Mouse (Mus musculus) myocyte (in vitro differentiated cells): ENCODE measurements around the gene Bcl9l.

Source experiments
- MYOD1 ChIP-seq, 3 experiments: IDR thresholded peaks; one replicate each; pipeline ENCODE4 v1.6.1; 2011; ENCODE audit warnings: control low read depth in 2 of 3, low read depth in 2 of 3, mild to moderate bottlenecking in 2 of 3, moderate library complexity in 1 of 3; ENCODE audit not compliant: insufficient read length in 2 of 3, control insufficient read depth in 1 of 3
- MYOG ChIP-seq, 3 experiments: IDR thresholded peaks; one replicate each; pipeline ENCODE4 v1.6.1; 2011; ENCODE audit warnings: control low read depth in 2 of 3, low read depth in 2 of 3, mild to moderate bottlenecking in 2 of 3; ENCODE audit not compliant: insufficient read length in 2 of 3, control insufficient read depth in 1 of 3, insufficient read depth in 1 of 3
- POLR2A ChIP-seq: IDR thresholded peaks from one replicate; pipeline ENCODE4 v1.6.1; 2011; ENCODE audit warnings: low read depth, mild to moderate bottlenecking, control low read depth, moderate library complexity; ENCODE audit not compliant: insufficient read length
- POLR2AphosphoS2 ChIP-seq: IDR thresholded peaks from one replicate; pipeline ENCODE4 v1.6.1; 2011; ENCODE audit warnings: low read depth, control low read depth; ENCODE audit not compliant: insufficient read length
- SRF ChIP-seq: IDR thresholded peaks from one replicate; pipeline ENCODE4 v1.6.1; 2011; ENCODE audit warnings: low read depth; ENCODE audit not compliant: control insufficient read depth, insufficient read length
- USF1 ChIP-seq: IDR thresholded peaks from one replicate; pipeline ENCODE4 v1.6.1; 2011; ENCODE audit warnings: low read depth, mild to moderate bottlenecking, control low read depth, moderate library complexity

- TF ChIP-seq SRF (no peak), MYOD1 (IDR thresholded peaks at IDR 0.05; ENCODE audit: control insufficient read depth in 1 of 3, insufficient read length in 2 of 3, low read depth in 2 of 3) (no peak), POLR2A (no peak), POLR2AphosphoS2 (no peak), USF1 (no peak), MYOG (IDR thresholded peaks at IDR 0.05; ENCODE audit: control insufficient read depth in 1 of 3, insufficient read depth in 1 of 3, insufficient read length in 2 of 3, low read depth in 2 of 3) (no peak)
Measured at GRCm38 (mm10) chr9:44525001-44525400, 42.4 kb downstream of the Bcl9l start.
